Mouse (Mus musculus): Measurements from ENCODE around the gene Calhm1. TPM values are rescaled to one million over a fixed set of nuclear protein-coding genes. Genes with fewer than 3 reads are reported as not detected.

Calhm1 gene
- polyA plus RNA-seq, 1 experiment from 2014 or later, result not detected

GRCm38 (mm10) chr19:47166758-47167157, 22.7 kb upstream of the Calhm1 start:
- Histone ChIP-seq H3K4me3 (ENCODE audit: low read length) (no peak overlapping the region), H3K4me1 (ENCODE audit: control insufficient read depth, insufficient read depth, low read length) (peaks cover 4% of the 10 kb centered on the region; the same call in 1 of the 2 replicates), H3K4me2 (ENCODE audit: low read depth, low read length) (no peak overlapping the region), H3K27me3 (ENCODE audit: control insufficient read depth, insufficient read depth, low read length) (no peaks in the 10 kb centered on the region), H3K9me3 (replicated peaks; ENCODE audit: control insufficient read depth, low read length) (no peaks in the 10 kb centered on the region), H3K9ac (ENCODE audit: low read length) (no peak overlapping the region), H3K36me3 (ENCODE audit: control insufficient read depth, insufficient read depth) (no peaks in the 10 kb centered on the region), H3K27ac (ENCODE audit: low read length) (no peak overlapping the region)
- ATAC-seq (replicated peaks; ENCODE audit: extremely low read depth, insufficient read depth, low FRiP score), result no peak
- 42% methylated on average over 3 of the region's 3 CpGs for WGBS

- Histone ChIP-seq H3K4me2 (ENCODE audit: low read depth, low read length) (no peak overlapping the region), H3K9me3 (replicated peaks; ENCODE audit: control insufficient read depth, low read length) (no peaks in the 10 kb centered on the region), H3K36me3 (ENCODE audit: control insufficient read depth, insufficient read depth) (no peaks in the 10 kb centered on the region), H3K4me3 (ENCODE audit: low read length) (no peak overlapping the region), H3K9ac (ENCODE audit: low read length) (no peak overlapping the region), H3K27ac (ENCODE audit: low read length) (no peak overlapping the region), H3K4me1 (ENCODE audit: control insufficient read depth, insufficient read depth, low read length) (no peaks in the 10 kb centered on the region), H3K27me3 (ENCODE audit: control insufficient read depth, insufficient read depth, low read length) (no peaks in the 10 kb centered on the region)
- WGBS, result 87% methylated on average over 6 of the region's 6 CpGs
- no peak for ATAC-seq (replicated peaks; ENCODE audit: extremely low read depth, insufficient read depth, low FRiP score)
Measured at GRCm38 (mm10) chr19:47163176-47163744, 19.2 kb upstream of the Calhm1 start.

- Histone ChIP-seq H3K4me1 (ENCODE audit: control insufficient read depth, insufficient read depth, low read length) (no peaks in the 10 kb centered on the region), H3K9me3 (replicated peaks; ENCODE audit: control insufficient read depth, low read length) (no peaks in the 10 kb centered on the region), H3K4me3 (ENCODE audit: low read length) (no peak overlapping the region), H3K9ac (ENCODE audit: low read length) (no peak overlapping the region), H3K27me3 (ENCODE audit: control insufficient read depth, insufficient read depth, low read length) (no peaks in the 10 kb centered on the region), H3K27ac (ENCODE audit: low read length) (no peak overlapping the region), H3K4me2 (ENCODE audit: low read depth, low read length) (no peak overlapping the region), H3K36me3 (ENCODE audit: control insufficient read depth, insufficient read depth) (no peaks in the 10 kb centered on the region)
- ATAC-seq (replicated peaks; ENCODE audit: extremely low read depth, insufficient read depth, low FRiP score), result no peak
- WGBS, result 71% methylated on average over 4 of the region's 4 CpGs
Measured at GRCm38 (mm10) chr19:47161669-47162068, 17.6 kb upstream of the Calhm1 start.

GRCm38 (mm10) chr19:47157664-47158063, 13.6 kb upstream of the Calhm1 start, which contains the start of gene Calhm3:
Gene Calhm3 (minus strand): TSS chr19:47157764.
- Histone ChIP-seq H3K9me3 (replicated peaks; ENCODE audit: control insufficient read depth, low read length) (no peaks in the 10 kb centered on the region), H3K27me3 (ENCODE audit: control insufficient read depth, insufficient read depth, low read length) (no peaks in the 10 kb centered on the region), H3K9ac (ENCODE audit: low read length) (no peak within 1 kb of the TSS), H3K4me3 (ENCODE audit: low read length) (no peak within 1 kb of the TSS), H3K36me3 (ENCODE audit: control insufficient read depth, insufficient read depth) (no peaks in the 10 kb centered on the region), H3K27ac (ENCODE audit: low read length) (no peak within 1 kb of the TSS), H3K4me2 (ENCODE audit: low read depth, low read length) (no peak within 1 kb of the TSS), H3K4me1 (ENCODE audit: control insufficient read depth, insufficient read depth, low read length) (no peaks in the 10 kb centered on the region)
- 78% methylated on average over 11 of the region's 11 CpGs for WGBS
- no peak for ATAC-seq (replicated peaks; ENCODE audit: extremely low read depth, insufficient read depth, low FRiP score)

GRCm38 (mm10) chr19:47153767-47154166, 9.7 kb upstream of the Calhm1 start:
- peaks cover 3% of the 10 kb centered on the region; the same call in 1 of the 2 replicates for H3K4me1 ChIP-seq (ENCODE audit: control insufficient read depth, insufficient read depth, low read length)
- H3K27ac ChIP-seq (ENCODE audit: low read length), result no peak overlapping the region
- WGBS, result 90% methylated on average over 7 of the region's 7 CpGs
- H3K4me2 ChIP-seq (ENCODE audit: low read depth, low read length), result no peak overlapping the region
- no peaks in the 10 kb centered on the region for H3K36me3 ChIP-seq (ENCODE audit: control insufficient read depth, insufficient read depth)
- no peak overlapping the region for H3K4me3 ChIP-seq (ENCODE audit: low read length)
- no peak for ATAC-seq (replicated peaks; ENCODE audit: extremely low read depth, insufficient read depth, low FRiP score)
- H3K27me3 ChIP-seq (ENCODE audit: control insufficient read depth, insufficient read depth, low read length), result 0 out of 2 replicates have a peak, but pooled peaks cover 2% of the 10 kb centered on the region
- H3K9ac ChIP-seq (ENCODE audit: low read length), result no peak overlapping the region
- H3K9me3 ChIP-seq (replicated peaks; ENCODE audit: control insufficient read depth, low read length), result no peaks in the 10 kb centered on the region

GRCm38 (mm10) chr19:47152062-47152369, 8.0 kb upstream of the Calhm1 start:
- no peak for ATAC-seq (replicated peaks; ENCODE audit: extremely low read depth, insufficient read depth, low FRiP score)
- Histone ChIP-seq H3K9ac (ENCODE audit: low read length) (no peak overlapping the region), H3K27ac (ENCODE audit: low read length) (no peak overlapping the region), H3K4me2 (ENCODE audit: low read depth, low read length) (peak overlapping the region; percentile 60), H3K27me3 (ENCODE audit: control insufficient read depth, insufficient read depth, low read length) (0 out of 2 replicates have a peak, but pooled peaks cover 2% of the 10 kb centered on the region), H3K36me3 (ENCODE audit: control insufficient read depth, insufficient read depth) (no peaks in the 10 kb centered on the region), H3K4me3 (ENCODE audit: low read length) (peak overlapping the region; percentile 33; the same call in 1 of the 2 replicates), H3K9me3 (replicated peaks; ENCODE audit: control insufficient read depth, low read length) (no peaks in the 10 kb centered on the region), H3K4me1 (ENCODE audit: control insufficient read depth, insufficient read depth, low read length) (peaks cover 3% of the 10 kb centered on the region; the same call in 1 of the 2 replicates)
- WGBS, result 63% methylated on average over 12 of the region's 12 CpGs

- Histone ChIP-seq H3K4me3 (ENCODE audit: low read length) (peak overlapping the region; percentile 33), H3K4me1 (ENCODE audit: control insufficient read depth, insufficient read depth, low read length) (peaks cover 3% of the 10 kb centered on the region; the same call in 1 of the 2 replicates), H3K27me3 (ENCODE audit: control insufficient read depth, insufficient read depth, low read length) (0 out of 2 replicates have a peak, but pooled peaks cover 2% of the 10 kb centered on the region), H3K27ac (ENCODE audit: low read length) (no peak overlapping the region), H3K9ac (ENCODE audit: low read length) (peak overlapping the region; percentile 50; the same call in 1 of the 2 replicates), H3K36me3 (ENCODE audit: control insufficient read depth, insufficient read depth) (no peaks in the 10 kb centered on the region), H3K9me3 (replicated peaks; ENCODE audit: control insufficient read depth, low read length) (no peaks in the 10 kb centered on the region), H3K4me2 (ENCODE audit: low read depth, low read length) (peak overlapping the region; percentile 60)
- ATAC-seq (replicated peaks; ENCODE audit: extremely low read depth, insufficient read depth, low FRiP score), result no peak
- 23% methylated on average over 32 of the region's 32 CpGs for WGBS
Measured at GRCm38 (mm10) chr19:47151332-47152061, 7.4 kb upstream of the Calhm1 start.

- no peak for ATAC-seq (replicated peaks; ENCODE audit: extremely low read depth, insufficient read depth, low FRiP score)
- no peak overlapping the region for H3K4me2 ChIP-seq (ENCODE audit: low read depth, low read length)
- H3K4me1 ChIP-seq (ENCODE audit: control insufficient read depth, insufficient read depth, low read length), result peaks cover 3% of the 10 kb centered on the region; the same call in 1 of the 2 replicates
- no peaks in the 10 kb centered on the region for H3K36me3 ChIP-seq (ENCODE audit: control insufficient read depth, insufficient read depth)
- no peaks in the 10 kb centered on the region for H3K9me3 ChIP-seq (replicated peaks; ENCODE audit: control insufficient read depth, low read length)
- WGBS, result 49% methylated on average over 4 of the region's 4 CpGs
- H3K4me3 ChIP-seq (ENCODE audit: low read length), result no peak overlapping the region
- H3K27ac ChIP-seq (ENCODE audit: low read length), result no peak overlapping the region
- H3K9ac ChIP-seq (ENCODE audit: low read length), result no peak overlapping the region
- 0 out of 2 replicates have a peak, but pooled peaks cover 2% of the 10 kb centered on the region for H3K27me3 ChIP-seq (ENCODE audit: control insufficient read depth, insufficient read depth, low read length)
Measured at GRCm38 (mm10) chr19:47149854-47150253, 5.8 kb upstream of the Calhm1 start.

- Histone ChIP-seq H3K36me3 (ENCODE audit: control insufficient read depth, insufficient read depth) (no peaks in the 10 kb centered on the region), H3K27ac (ENCODE audit: low read length) (no peak overlapping the region), H3K4me1 (ENCODE audit: control insufficient read depth, insufficient read depth, low read length) (peaks cover 3% of the 10 kb centered on the region; the same call in 1 of the 2 replicates), H3K9me3 (replicated peaks; ENCODE audit: control insufficient read depth, low read length) (no peaks in the 10 kb centered on the region), H3K4me3 (ENCODE audit: low read length) (no peak overlapping the region), H3K27me3 (ENCODE audit: control insufficient read depth, insufficient read depth, low read length) (0 out of 2 replicates have a peak, but pooled peaks cover 2% of the 10 kb centered on the region), H3K4me2 (ENCODE audit: low read depth, low read length) (no peak overlapping the region), H3K9ac (ENCODE audit: low read length) (no peak overlapping the region)
- WGBS, result 70% methylated on average over 5 of the region's 5 CpGs
- no peak for ATAC-seq (replicated peaks; ENCODE audit: extremely low read depth, insufficient read depth, low FRiP score)
Measured at GRCm38 (mm10) chr19:47148267-47148847, 4.3 kb upstream of the Calhm1 start.
